Mouse (Mus musculus) limb, embryonic 14.5 days (tissue): ENCODE measurements around the gene Kif13a. TPM values are rescaled to one million over a fixed set of nuclear protein-coding genes. Genes with fewer than 3 reads are reported as not detected.

Experiments
- ATAC-seq: fragments of 200-750 bp; cut with Nextera tagmentation; 2 replicates; pipeline ENCODE4 v1.8.0; 2017; ENCODE audit warnings: low read depth, moderate number of reproducible peaks, moderate TSS enrichment; ENCODE audit not compliant: low FRiP score
- DNase-seq: peaks from one replicate; pipeline ENCODE4 v3.0.0-alpha.2; 2015; ENCODE audit warnings: low spot score
- H3K27ac ChIP-seq: fragments of 300-500 bp; sonication (generic); replicated peaks from 2 replicates; pipeline ENCODE4 v1.5.1; 2014; ENCODE audit warnings: low read depth, mild to moderate bottlenecking, low read length, moderate library complexity, mixed read lengths
- H3K27me3 ChIP-seq: fragments of 300-500 bp; sonication (generic); 2 replicates; pipeline ENCODE4 v1.6.1; 2014; ENCODE audit warnings: low read length, mixed read lengths; ENCODE audit not compliant: control insufficient read depth, insufficient read depth
- H3K36me3 ChIP-seq: fragments of 300-500 bp; sonication (generic); 2 replicates; pipeline ENCODE4 v1.6.1; 2014; ENCODE audit warnings: mild to moderate bottlenecking, low read length, moderate library complexity, mixed read lengths; ENCODE audit not compliant: control insufficient read depth, insufficient read depth
- H3K4me1 ChIP-seq: fragments of 300-500 bp; sonication (generic); 2 replicates; pipeline ENCODE4 v1.6.1; 2014; ENCODE audit warnings: antibody characterized with exemption, low read length, mixed read lengths; ENCODE audit not compliant: control insufficient read depth, insufficient read depth
- H3K4me2 ChIP-seq: fragments of 300-500 bp; sonication (generic); replicated peaks from 2 replicates; pipeline ENCODE4 v1.6.1; 2014; ENCODE audit warnings: low read depth, mild to moderate bottlenecking, low read length, moderate library complexity; ENCODE audit not compliant: severe bottlenecking
- H3K4me3 ChIP-seq: fragments of 300-500 bp; sonication (generic); replicated peaks from 2 replicates; pipeline ENCODE4 v1.5.1; 2014; ENCODE audit warnings: low read length
- H3K9ac ChIP-seq: fragments of 300-500 bp; sonication (generic); 2 replicates; pipeline ENCODE4 v1.6.1; 2014; ENCODE audit warnings: mild to moderate bottlenecking, low read depth, low read length, moderate library complexity; ENCODE audit not compliant: severe bottlenecking
- H3K9me3 ChIP-seq: fragments of 300-500 bp; sonication (generic); 2 replicates; pipeline ENCODE4 v1.6.1; 2016; ENCODE audit warnings: low read length; ENCODE audit not compliant: control insufficient read depth
- POLR2A ChIP-seq: fragments of 200-500 bp; IDR thresholded peaks from 2 replicates; pipeline ENCODE4 v1.8.0; 2012; ENCODE audit warnings: inconsistent platforms, mild to moderate bottlenecking, moderate library complexity, borderline replicate concordance; ENCODE audit not compliant: insufficient read depth, insufficient read length; ENCODE audit errors: extremely low read depth
- WGBS: fragments of 180-500 bp; shearing (Covaris S2); extraction: QIAGEN DNeasy Blood & Tissue Kit; methylation state at CpG from one replicate; pipeline ENCODE4 v1.1.7; 2014; 5-methylcytosine and 5-hydroxymethylcytosine counted together
- polyA plus RNA-seq, 2 experiments: library from polyadenylated mRNA; depleted of rRNA in 1 of 2; stranded (reverse) in 1 of 2; unstranded in 1 of 2; fragments of >200 nt; fragmentation: Nextera tagmentation in 1 of 2; extraction: Ambion mirVana in 1 of 2; gene quantifications; 2 replicates each; pipeline versions ENCODE4 v1.2.1 to v1.2.3; 2012 to 2014

Gene Kif13a
- polyA plus RNA-seq, 2 experiments = 27.6 to 28.7 TPM

DNA sequence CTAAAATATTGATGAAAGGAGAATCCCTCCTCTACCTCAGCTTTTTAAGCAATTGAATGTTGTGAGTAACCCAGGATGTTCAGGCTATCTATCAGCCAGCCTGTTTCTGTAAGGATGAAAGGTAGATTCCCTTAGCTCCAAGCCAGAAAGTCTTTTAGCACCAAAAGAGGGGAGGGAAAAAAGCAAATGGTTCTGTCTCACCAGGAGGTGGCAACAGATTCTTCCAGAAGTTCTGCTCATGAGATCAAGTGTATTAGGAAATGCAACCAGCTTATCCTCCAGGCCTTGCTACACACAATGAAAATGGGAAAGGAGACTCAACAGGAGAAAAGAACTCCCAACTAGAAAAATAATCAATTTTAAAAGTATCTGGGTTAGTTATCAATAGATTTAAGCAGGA, 205.3 kb downstream of the Kif13a start:
- peaks cover 19% of the 10 kb centered on the region for H3K4me1 ChIP-seq
- no peaks in the 10 kb centered on the region for H3K9me3 ChIP-seq
- H3K9ac ChIP-seq = no peak overlapping the region
- DNase-seq (no peak), ATAC-seq (no peak)
- H3K27me3 ChIP-seq = no peaks in the 10 kb centered on the region
- no peak overlapping the region for H3K27ac ChIP-seq
- H3K4me3 ChIP-seq = no peak overlapping the region
- TF ChIP-seq POLR2A = no peak
- H3K36me3 ChIP-seq = no peaks in the 10 kb centered on the region
- no peak overlapping the region for H3K4me2 ChIP-seq

DNA sequence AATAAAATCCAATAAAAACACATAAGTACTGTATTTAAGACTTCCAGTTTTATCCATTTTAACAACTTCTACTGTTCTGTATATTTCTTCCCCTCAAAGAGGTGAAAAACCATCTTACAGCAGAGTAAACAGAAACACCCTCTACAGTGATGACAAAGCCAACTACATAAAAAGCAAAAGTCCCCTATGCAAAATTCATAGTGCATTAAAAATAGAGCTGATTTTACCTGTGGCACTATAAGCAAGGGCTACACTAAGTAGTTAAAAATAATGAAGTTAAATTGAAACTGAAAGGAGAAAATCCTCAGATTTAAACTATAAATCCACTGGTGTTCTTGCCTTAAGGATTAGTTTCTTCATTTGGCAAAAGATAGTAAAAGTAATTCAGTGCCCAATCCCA, 208.7 kb downstream of the Kif13a start:
- no peak for DNase-seq
- no peak for TF ChIP-seq POLR2A

DNA sequence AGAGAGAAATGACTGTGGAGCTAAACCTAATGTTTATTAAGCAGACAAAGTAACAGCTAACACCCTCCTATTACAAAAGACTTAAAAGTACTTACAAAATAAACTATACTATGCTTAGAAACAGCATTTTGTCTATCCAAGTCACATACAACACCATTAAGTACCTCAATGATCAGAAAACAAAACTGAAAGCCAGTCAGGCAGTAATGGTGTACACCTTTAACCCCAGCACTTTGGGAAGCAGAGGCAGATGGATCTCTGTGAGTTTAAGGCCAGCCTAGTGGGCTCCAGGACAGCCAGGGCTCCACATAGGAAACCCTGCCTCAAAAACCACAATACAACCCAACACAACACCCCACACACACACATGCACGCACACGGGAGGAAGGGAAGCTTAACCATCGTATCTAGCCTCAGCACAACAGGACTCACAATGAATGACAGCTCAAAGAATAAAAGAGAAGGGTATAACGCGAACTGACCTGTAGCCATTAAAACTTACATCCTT, 210.7 kb downstream of the Kif13a start:
- Histone ChIP-seq H3K4me3 (no peak overlapping the region), H3K27ac (no peak overlapping the region), H3K36me3 (peaks cover 17% of the 10 kb centered on the region), H3K4me2 (no peak overlapping the region), H3K9ac (no peak overlapping the region), H3K4me1 (0 out of 2 replicates have a peak, but pooled peaks cover 3% of the 10 kb centered on the region), H3K27me3 (no peaks in the 10 kb centered on the region), H3K9me3 (no peaks in the 10 kb centered on the region)
- DNase-seq (no peak), ATAC-seq (no peak)
- TF ChIP-seq POLR2A = no peak
- WGBS = 84% methylated on average over 5 of the region's 5 CpGs

More for the DNA sequence above, 208.7 kb downstream of the Kif13a start:
- H3K27ac ChIP-seq = no peak overlapping the region
- H3K4me1 ChIP-seq = peaks cover 15% of the 10 kb centered on the region
- H3K4me2 ChIP-seq = no peak overlapping the region
- no peak overlapping the region for H3K4me3 ChIP-seq
- H3K9me3 ChIP-seq = no peaks in the 10 kb centered on the region
- H3K36me3 ChIP-seq = peaks cover 3% of the 10 kb centered on the region; the same call in 1 of the 2 replicates
- H3K9ac ChIP-seq = no peak overlapping the region
- no peak for ATAC-seq
- H3K27me3 ChIP-seq = no peaks in the 10 kb centered on the region

DNA sequence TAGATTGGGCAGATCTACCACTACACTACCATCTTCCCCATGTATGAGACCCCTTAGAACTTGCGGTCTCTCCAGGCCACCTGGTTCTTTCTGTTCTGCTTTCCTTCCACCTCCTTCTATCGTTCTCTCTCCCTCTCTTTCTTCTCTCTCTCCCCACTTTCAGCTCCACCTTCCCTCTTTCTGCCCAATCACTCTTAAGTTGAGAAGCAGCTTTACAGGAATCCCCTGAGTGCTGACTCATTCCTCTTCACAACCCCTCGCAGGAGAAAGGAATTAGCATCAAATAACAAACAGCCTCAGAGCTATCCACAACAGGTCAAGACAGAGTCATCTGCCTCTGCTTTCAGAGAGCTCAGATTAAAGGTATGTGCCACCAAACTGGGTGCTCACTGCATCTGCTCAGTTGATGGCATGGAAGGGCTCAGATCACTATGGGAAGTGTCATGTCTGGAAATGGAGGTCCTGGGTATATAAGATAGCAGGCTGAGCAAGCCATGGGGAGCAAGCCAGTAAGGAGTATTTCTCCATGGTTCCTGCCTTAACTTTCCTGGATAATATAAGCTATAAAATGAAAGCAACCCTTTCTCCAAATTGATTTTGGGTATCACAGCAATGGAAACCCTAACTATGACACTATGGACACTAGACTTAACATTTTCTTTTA, 213.6 kb downstream of the Kif13a start:
- Histone ChIP-seq H3K9me3 (no peaks in the 10 kb centered on the region), H3K4me2 (no peak overlapping the region), H3K36me3 (peaks cover 39% of the 10 kb centered on the region), H3K9ac (no peak overlapping the region), H3K27ac (no peak overlapping the region), H3K4me1 (no peaks in the 10 kb centered on the region), H3K27me3 (no peaks in the 10 kb centered on the region), H3K4me3 (no peak overlapping the region)
- no peak for TF ChIP-seq POLR2A
- no peak for ATAC-seq
- WGBS = 62% methylated on average over 3 of the region's 3 CpGs
- DNase-seq = no peak

DNA sequence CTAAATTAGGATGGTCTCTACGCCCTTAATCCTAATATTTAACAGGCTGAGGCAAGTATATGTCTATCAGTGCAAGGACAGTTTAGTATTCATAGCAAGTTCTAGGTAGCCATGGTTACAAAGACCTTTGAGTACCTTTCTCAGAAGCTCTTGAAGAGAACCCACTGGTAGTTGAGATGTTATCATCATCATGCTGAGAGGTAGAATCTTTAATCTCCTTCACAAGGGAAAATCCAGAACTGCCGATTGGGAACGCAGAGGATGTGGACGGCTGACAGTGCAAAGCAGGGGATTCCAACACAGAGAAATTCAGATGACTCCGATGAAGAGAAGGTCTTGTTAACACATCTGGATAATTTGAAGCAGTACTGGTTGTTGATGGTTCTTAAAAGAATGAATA, 216.2 kb downstream of the Kif13a start:
- H3K36me3 ChIP-seq = peaks cover 58% of the 10 kb centered on the region
- no peak for ATAC-seq

More for the DNA sequence above, 216.2 kb downstream of the Kif13a start:
- Histone ChIP-seq H3K4me3 (no peak overlapping the region), H3K4me1 (no peaks in the 10 kb centered on the region), H3K4me2 (no peak overlapping the region), H3K27ac (no peak overlapping the region), H3K9ac (no peak overlapping the region), H3K9me3 (no peaks in the 10 kb centered on the region), H3K27me3 (no peaks in the 10 kb centered on the region)
- DNase-seq = no peak
- TF ChIP-seq POLR2A = no peak
- WGBS = 97% methylated on average over 5 of the region's 5 CpGs
